Mouse (Mus musculus): ENCODE data around the gene Cd2ap. TPM values are rescaled to one million over a fixed set of nuclear protein-coding genes. Genes with fewer than 3 reads are reported as not detected.
"Not testable (repeated sequence)": the region's sequence is repeated elsewhere in the genome, so short reads cannot be mapped to it uniquely, and the experiment has no call there.

The Cd2ap gene
- 25.6 and 26.8 TPM in 2 replicates for polyA plus RNA-seq (2012; rRNA removed)

GRCm38 (mm10) chr17:42876001-42876903, at the start of gene Cd2ap:
Gene Cd2ap, minus strand, starts transcription at chr17:42876665.
- peak; percentile 89 to 98 for DNase-seq (ENCODE audit: extremely low spot score in 1 of 2, low spot score in 1 of 2)

- DNase-seq (ENCODE audit: extremely low spot score in 1 of 2, low spot score in 1 of 2): no peak
Observed at GRCm38 (mm10) chr17:42924731-42925130, 48.3 kb upstream of the Cd2ap start.

GRCm38 (mm10) chr17:42918810-42919209, 42.3 kb upstream of the Cd2ap start:
- DNase-seq (ENCODE audit: extremely low spot score in 1 of 2, low spot score in 1 of 2): no peak

- no peak for DNase-seq (ENCODE audit: extremely low spot score in 1 of 2, low spot score in 1 of 2)
Observed at GRCm38 (mm10) chr17:42914726-42915125, 38.3 kb upstream of the Cd2ap start.

GRCm38 (mm10) chr17:42912193-42912592, 35.7 kb upstream of the Cd2ap start:
- DNase-seq (ENCODE audit: extremely low spot score in 1 of 2, low spot score in 1 of 2): no peak

- no peak for DNase-seq (ENCODE audit: extremely low spot score in 1 of 2, low spot score in 1 of 2)
Observed at GRCm38 (mm10) chr17:42910476-42910875, 34.0 kb upstream of the Cd2ap start.

GRCm38 (mm10) chr17:42909376-42909775, 32.9 kb upstream of the Cd2ap start:
- no peak for DNase-seq (ENCODE audit: extremely low spot score in 1 of 2, low spot score in 1 of 2)

- DNase-seq (ENCODE audit: extremely low spot score in 1 of 2, low spot score in 1 of 2): no peak
Observed at GRCm38 (mm10) chr17:42908744-42909370, 32.4 kb upstream of the Cd2ap start.

GRCm38 (mm10) chr17:42908136-42908535, 31.7 kb upstream of the Cd2ap start:
- DNase-seq (ENCODE audit: extremely low spot score in 1 of 2, low spot score in 1 of 2): no peak

- DNase-seq (ENCODE audit: extremely low spot score in 1 of 2, low spot score in 1 of 2): not testable (repeated sequence)
Observed at GRCm38 (mm10) chr17:42906456-42906855, 30.0 kb upstream of the Cd2ap start.

GRCm38 (mm10) chr17:42905919-42906318, 29.5 kb upstream of the Cd2ap start:
- DNase-seq (ENCODE audit: extremely low spot score in 1 of 2, low spot score in 1 of 2): no peak

- no peak for DNase-seq (ENCODE audit: extremely low spot score in 1 of 2, low spot score in 1 of 2)
Observed at GRCm38 (mm10) chr17:42900795-42901194, 24.3 kb upstream of the Cd2ap start.

GRCm38 (mm10) chr17:42887282-42887707, 10.8 kb upstream of the Cd2ap start:
- no peak for DNase-seq (ENCODE audit: extremely low spot score in 1 of 2, low spot score in 1 of 2)

- no peak for DNase-seq (ENCODE audit: extremely low spot score in 1 of 2, low spot score in 1 of 2)
Observed at GRCm38 (mm10) chr17:42885091-42885501, 8.6 kb upstream of the Cd2ap start.

- no peak for DNase-seq (ENCODE audit: extremely low spot score in 1 of 2, low spot score in 1 of 2)
Observed at GRCm38 (mm10) chr17:42884382-42884781, 7.9 kb upstream of the Cd2ap start.

- no peak for DNase-seq (ENCODE audit: extremely low spot score in 1 of 2, low spot score in 1 of 2)
Observed at GRCm38 (mm10) chr17:42883769-42884168, 7.3 kb upstream of the Cd2ap start.

GRCm38 (mm10) chr17:42883315-42883714, 6.8 kb upstream of the Cd2ap start:
- DNase-seq (ENCODE audit: extremely low spot score in 1 of 2, low spot score in 1 of 2): peak; percentile 27 to 68

- no peak for DNase-seq (ENCODE audit: extremely low spot score in 1 of 2, low spot score in 1 of 2)
Observed at GRCm38 (mm10) chr17:42882873-42883272, 6.4 kb upstream of the Cd2ap start.

GRCm38 (mm10) chr17:42876904-42877425, 500 bp upstream of the Cd2ap start:
- DNase-seq (ENCODE audit: extremely low spot score in 1 of 2, low spot score in 1 of 2): no peak

GRCm38 (mm10) chr17:42875571-42876000, 879 bp downstream of the Cd2ap start:
- DNase-seq (ENCODE audit: extremely low spot score in 1 of 2, low spot score in 1 of 2): no peak

GRCm38 (mm10) chr17:42875015-42875414, 1.4 kb downstream of the Cd2ap start:
- DNase-seq (ENCODE audit: extremely low spot score in 1 of 2, low spot score in 1 of 2): no peak
